Mouse (Mus musculus): ENCODE data around the gene Klhl8.

GRCm38 (mm10) chr5:103919497-103919896 lies 8.4 kb upstream of the Klhl8 start:
- TF ChIP-seq MEF2A (IDR thresholded peaks at IDR 0.05; ENCODE audit: extremely low read depth, insufficient replicate concordance, low read depth, low read length, poor library complexity, severe bottlenecking) (no peak), ZKSCAN1 (IDR thresholded peaks at IDR 0.05; ENCODE audit: low read depth, low read length) (no peak), GABPA (IDR thresholded peaks at IDR 0.05; ENCODE audit: low read depth, low read length) (no peak), SMC3 (IDR thresholded peaks at IDR 0.05; ENCODE audit: low read depth, low read length) (no peak), MAZ (IDR thresholded peaks at IDR 0.05; ENCODE audit: low read depth, low read length) (no peak), USF1 (IDR thresholded peaks at IDR 0.05; ENCODE audit: low read depth, low read length) (no peak), EP300 (IDR thresholded peaks at IDR 0.05; ENCODE audit: low read depth in 1 of 2, low read length in 2 of 2) (peak; percentile 44 to 78; a peak in 3 of 4 replicates), GATA1 (IDR thresholded peaks at IDR 0.05; ENCODE audit: low read depth, low read length) (peak; percentile 88)
